Mouse (Mus musculus) embryo, embryonic 10 days (tissue): Measurements from ENCODE around the gene Zfp949.

Experiments used
- DNase-seq: peaks from one replicate; pipeline ENCODE4 v3.0.0-alpha.2; 2015; ENCODE audit warnings: low spot score

Gene Zfp949

DNA sequence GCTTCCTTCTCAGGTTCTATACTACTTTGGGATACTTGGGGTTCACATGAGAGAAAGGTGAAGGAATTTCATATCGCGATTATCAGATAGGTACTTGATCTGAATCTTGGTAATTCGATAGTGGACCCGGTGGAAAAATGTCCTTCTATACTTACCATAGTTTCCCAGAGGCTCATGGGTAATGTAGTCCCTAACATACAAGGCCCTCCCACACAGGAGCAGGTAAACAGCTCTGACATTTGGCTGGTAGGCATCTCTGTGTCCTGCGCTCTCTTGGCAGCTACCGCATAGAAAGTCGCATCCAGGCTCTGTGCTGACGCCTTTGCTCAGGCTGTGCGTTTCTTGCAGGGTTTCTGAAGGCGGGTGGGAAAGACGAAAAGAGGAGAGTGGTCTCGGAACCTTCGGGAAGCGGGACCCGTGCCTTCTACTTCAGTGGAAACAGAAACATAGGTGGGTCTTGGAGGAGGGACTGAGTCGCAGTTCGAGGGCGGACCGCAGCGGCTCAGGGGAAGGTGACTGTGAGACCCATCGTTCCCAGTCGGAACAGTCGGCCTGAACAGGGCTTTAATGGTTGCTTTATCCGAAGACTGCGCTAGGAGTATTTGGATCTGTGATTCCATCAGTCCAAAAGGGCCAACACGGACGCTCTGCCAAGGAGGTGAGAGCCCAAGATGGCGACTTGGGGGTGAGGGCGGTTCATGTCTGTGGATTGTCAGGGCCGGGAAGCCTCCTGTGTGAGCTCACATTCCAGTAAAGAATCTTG, at the start of gene Zfp949:
Zfp949 (plus strand) TSS at position 170 of the 763 bp plus-strand sequence.
- peak; percentile 91 for DNase-seq

DNA sequence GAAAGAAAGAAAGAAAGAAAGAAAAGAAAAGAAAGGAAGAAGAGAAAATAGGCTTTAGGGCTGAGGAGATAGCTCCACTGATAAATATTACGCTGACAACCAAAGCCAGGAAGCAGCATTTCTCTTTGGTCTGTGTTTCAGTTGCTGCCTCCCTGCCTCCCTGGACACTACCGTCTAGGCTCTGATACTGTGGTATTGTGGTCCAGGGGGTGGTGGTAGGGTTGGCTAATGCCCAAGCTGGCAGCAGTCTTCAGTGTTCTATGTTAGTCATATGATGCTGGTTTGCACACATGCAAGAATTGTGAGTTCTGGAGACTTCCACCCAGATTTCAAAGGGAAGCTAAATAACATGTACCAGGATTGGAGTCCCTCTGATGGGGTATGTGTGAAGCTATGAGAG, 47.7 kb upstream of the Zfp949 start:
- DNase-seq, result no peak

DNA sequence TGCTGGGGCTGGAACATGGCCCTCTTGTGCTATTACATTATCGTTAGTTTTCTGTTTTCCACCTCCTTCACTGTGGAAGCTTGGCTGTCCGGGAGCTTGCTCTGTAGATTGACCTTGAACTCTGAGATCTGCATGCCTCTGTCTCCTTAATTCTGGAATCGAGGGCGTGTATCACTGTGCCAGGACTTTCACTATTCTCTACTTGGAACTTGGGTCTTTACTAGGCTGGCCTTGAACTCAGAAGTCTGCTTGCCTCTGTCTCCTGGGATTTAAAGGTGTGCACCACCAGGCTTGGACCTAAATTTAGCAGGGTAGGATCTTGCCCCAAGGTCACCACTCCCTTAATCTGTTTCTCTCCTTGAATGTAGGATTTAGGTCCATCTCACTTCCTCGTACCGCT, 46.0 kb upstream of the Zfp949 start:
- no peak for DNase-seq

- no peak for DNase-seq
Measured at GRCm38 (mm10) chr9:88515546-88515945, 32.3 kb upstream of the Zfp949 start.

DNA sequence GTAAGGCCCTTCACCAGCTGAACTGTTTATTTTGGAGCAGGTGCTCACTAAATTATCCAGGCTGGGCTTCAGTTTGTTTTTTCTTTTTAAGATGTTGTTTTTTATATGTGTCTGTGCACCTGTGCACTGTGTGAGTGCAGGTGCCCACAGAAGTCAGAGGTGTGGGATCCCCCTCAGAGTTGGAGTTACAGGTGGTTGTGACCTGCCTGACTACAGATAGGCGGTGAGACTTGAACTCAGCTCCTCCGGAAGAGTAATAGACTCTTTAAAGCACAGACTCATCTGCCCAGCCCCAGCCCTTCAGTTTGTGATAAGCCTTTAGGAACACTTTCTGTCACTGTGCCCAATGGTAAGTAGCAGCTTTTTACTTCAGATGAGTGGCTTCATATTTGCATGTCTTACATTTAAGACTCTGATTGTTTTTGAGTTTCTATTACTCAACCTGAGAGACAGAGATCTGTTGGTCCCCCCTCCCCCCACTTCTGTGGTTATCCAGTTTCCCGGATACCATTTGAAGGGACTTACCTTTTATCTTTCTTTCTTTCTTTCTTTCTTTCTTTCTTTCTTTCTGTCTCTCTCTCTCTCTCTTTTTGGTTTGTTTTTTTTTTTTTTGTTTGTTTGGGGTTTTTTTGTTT, 31.3 kb upstream of the Zfp949 start:
- DNase-seq, result no peak

DNA sequence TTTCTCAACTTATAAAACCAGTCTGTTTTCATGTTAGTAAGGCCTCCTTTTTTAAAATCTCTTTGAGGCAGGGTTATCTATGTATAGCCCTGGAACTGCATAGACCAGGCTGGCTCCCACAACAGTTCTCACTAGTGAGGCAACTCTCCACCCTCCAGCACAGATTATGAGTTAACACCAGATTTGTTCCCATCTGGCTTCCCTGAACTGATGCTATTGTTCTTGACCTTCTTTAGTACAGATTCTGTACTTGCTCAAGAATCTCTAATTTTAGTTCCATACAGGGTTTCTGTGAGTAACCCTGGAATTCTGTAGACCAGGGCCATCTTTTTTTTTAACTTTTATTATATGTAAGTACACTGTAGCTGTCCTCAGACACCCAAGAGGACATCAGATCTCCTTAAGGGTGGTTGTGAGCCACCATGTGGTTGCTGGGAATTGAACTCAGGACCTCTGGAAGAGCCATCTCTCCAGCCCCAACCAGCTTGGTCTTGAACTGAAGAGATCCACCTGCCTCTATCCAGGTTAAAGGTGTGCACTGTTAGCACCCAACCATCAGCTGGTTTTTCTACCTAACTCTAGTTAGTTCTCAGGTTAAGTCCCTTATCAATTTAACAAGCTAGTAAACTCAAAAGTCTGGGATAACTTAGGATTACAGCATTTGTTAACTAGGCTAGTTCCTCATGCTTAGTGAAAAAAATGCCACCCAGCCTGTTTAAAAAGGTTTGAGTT, 28.3 kb upstream of the Zfp949 start:
- peak; percentile 58 for DNase-seq

- DNase-seq, result peak; percentile 54
Measured at GRCm38 (mm10) chr9:88520122-88520848, 27.5 kb upstream of the Zfp949 start.

GRCm38 (mm10) chr9:88520849-88521483, 26.9 kb upstream of the Zfp949 start:
- peak; percentile 42 for DNase-seq

DNA sequence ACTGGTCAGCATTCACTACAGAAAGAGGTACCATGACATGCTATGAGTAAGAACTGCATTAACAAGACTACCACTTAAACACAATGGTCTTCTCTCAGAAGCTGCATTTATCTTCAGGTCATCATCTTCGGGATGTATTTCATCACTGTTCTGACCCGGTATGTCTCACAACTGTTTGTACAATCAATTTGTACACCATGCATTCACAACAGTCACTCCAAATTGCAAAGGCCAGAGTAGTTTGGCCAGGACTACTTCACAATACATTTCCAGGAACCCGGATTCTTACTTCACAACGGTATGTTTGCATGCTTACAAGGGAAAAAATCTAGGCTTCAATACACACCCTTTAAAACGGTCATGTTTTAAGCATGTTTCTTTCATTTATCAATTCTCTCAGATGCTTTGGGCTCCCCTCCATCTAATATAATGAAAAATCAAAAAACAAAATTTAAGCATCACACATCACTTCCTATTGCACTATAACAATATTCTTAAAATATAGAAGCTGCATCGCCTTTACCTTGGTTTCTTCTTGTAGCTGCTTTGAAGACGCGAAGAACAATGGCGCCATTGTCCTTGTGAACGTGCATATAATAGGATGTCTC, 25.8 kb upstream of the Zfp949 start:
- DNase-seq, result peak; percentile 36

- DNase-seq, result peak; percentile 99
Measured at GRCm38 (mm10) chr9:88522569-88523334, 25.1 kb upstream of the Zfp949 start.

- no peak for DNase-seq
Measured at GRCm38 (mm10) chr9:88523335-88523668, 24.5 kb upstream of the Zfp949 start.

DNA sequence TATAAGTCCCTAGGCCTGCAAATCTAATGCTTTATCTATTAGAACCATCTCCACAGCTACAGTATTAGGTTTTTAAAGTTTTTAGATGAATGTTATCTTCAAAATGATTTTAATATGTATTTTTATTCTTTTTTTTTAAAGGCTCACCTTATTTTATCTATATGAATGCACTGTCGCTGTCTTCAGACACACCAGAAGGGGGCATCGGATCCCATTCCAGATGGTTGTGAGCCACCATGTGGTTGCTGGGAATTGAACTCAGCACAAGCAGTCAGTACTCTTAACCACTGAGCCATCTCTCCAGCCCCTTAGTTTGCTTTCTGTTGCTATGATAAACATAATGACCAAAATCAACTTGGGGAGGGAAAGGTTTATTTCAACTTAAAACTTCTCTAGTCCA, 23.5 kb upstream of the Zfp949 start:
- DNase-seq, result peak; percentile 1

DNA sequence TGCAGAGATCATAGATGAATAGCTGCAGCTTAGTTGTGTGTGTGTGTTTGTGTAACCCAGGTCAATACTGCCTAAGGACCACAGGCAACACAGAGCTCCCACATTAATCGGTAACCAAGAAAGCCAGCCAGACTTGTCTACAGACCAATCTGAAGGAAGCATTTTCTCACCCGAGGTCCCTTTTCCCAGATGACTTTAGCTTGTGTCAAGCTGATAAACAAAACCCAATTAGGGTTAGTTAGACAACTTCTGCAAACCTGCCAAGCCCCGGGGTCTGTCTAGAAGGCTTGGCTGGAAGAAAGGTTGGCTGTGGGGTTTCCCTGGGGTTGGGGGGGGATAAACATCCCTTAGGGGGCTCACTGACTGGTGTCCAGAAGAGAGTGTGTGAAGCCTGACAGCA, 23.0 kb upstream of the Zfp949 start:
- peak; percentile 3 for DNase-seq

DNA sequence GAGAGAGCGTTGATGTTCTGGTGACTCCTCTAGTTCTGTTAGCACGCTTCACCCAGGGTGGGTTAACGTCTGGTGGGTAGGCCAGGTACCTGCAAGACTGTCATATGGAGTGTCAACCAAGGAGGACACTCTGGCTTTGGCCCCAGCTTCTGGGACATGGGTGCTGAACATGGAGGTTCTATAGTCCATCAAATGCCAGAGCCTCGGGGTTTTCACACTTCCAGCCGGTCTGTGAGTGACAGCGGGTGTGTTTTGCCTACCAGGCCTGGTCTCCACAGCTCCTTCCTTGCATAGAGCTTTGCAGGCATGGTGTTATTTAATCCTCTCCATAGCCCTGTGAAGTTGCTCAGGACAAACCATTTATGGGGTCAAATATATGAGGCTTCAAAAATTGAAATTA, 22.5 kb upstream of the Zfp949 start:
- DNase-seq, result peak; percentile 3

- DNase-seq, result peak; percentile 2
Measured at GRCm38 (mm10) chr9:88527956-88528355, 19.9 kb upstream of the Zfp949 start.

GRCm38 (mm10) chr9:88528736-88529135, 19.1 kb upstream of the Zfp949 start:
- no peak for DNase-seq

DNA sequence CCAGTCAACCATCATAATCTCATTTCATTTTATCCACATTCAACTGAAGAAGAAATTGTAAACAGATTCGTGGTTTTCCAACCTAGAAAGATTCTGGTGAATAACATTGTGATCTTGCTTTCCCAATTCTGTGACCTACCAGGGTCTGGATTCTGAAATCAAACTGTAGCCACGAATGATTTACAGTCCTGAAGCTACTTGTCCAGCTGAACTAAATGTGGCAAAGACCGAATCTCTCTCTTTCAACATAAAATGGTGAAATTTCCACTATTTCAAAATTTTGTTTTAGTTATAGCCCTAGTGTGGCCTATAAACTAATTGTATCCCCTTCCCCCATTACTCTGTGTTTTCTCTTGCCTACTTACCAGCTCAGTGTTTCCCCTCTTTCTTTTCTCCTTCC, 18.2 kb upstream of the Zfp949 start:
- DNase-seq, result no peak

- DNase-seq, result no peak
Measured at GRCm38 (mm10) chr9:88529979-88530580, 17.7 kb upstream of the Zfp949 start.

- DNase-seq, result no peak
Measured at GRCm38 (mm10) chr9:88534093-88534492, 13.7 kb upstream of the Zfp949 start.

GRCm38 (mm10) chr9:88539546-88540224, 8.1 kb upstream of the Zfp949 start:
- DNase-seq, result no peak
